Mouse (Mus musculus) left cerebral cortex, postnatal 36 days (tissue): ENCODE data around the gene 6430548M08Rik. TPM values are rescaled to one million over a fixed set of nuclear protein-coding genes. Genes with fewer than 3 reads are reported as not detected.

Experiments
- DNase-seq, 2 experiments: peaks; one replicate each; pipeline ENCODE4 v3.0.0; 2021 to 2022; ENCODE audit warnings: low spot score in 2 of 2, mixed read lengths in 1 of 2
- intact Hi-C: fragments of 180-260 bp; cut with DNase I; formaldehyde crosslinking; loops from one replicate; pipeline ENCODE4 v1.15.1; 2025
- total RNA-seq, 2 experiments: library from RNA; stranded (reverse); gene quantifications; 2 replicates each; pipeline ENCODE4 v1.2.3; 2021

The 6430548M08Rik gene
- total RNA-seq, 2 experiments from 2014 or later = 246 to 248 TPM

GRCm38 (mm10) chr8:120101068-120101972 is 12.6 kb upstream of the 6430548M08Rik start, which contains the start of gene Zdhhc7:
TSS of gene Zdhhc7 (minus strand) at chr8:120101482.
- peak; percentile 89 for DNase-seq
- intact Hi-C loops = no loop called here

- intact Hi-C loops = no loop called here
- DNase-seq = no peak
These were observed 10.0 kb upstream of the 6430548M08Rik start for GRCm38 (mm10) chr8:120103916-120104315.

- DNase-seq = no peak
- intact Hi-C loops = no loop called here
These were observed 9.2 kb upstream of the 6430548M08Rik start for GRCm38 (mm10) chr8:120104721-120105272.

- DNase-seq = no peak
- intact Hi-C loops = no loop called here
These were observed 4.8 kb upstream of the 6430548M08Rik start for GRCm38 (mm10) chr8:120109149-120109548.

GRCm38 (mm10) chr8:120110966-120111365 is 3.0 kb upstream of the 6430548M08Rik start:
- intact Hi-C loops = no loop called here
- no peak for DNase-seq

- intact Hi-C loops = no loop called here
- no peak for DNase-seq
These were observed 2.6 kb upstream of the 6430548M08Rik start for GRCm38 (mm10) chr8:120111382-120111781.

GRCm38 (mm10) chr8:120112535-120112934 is 1.4 kb upstream of the 6430548M08Rik start:
- no peak for DNase-seq
- intact Hi-C loops = no loop called here

GRCm38 (mm10) chr8:120113306-120113705 is 646 bp upstream of the 6430548M08Rik start:
- DNase-seq = no peak
- intact Hi-C loops = no loop called here

GRCm38 (mm10) chr8:120114315-120114841 is 426 bp downstream of the 6430548M08Rik start:
- intact Hi-C loops = no loop called here

GRCm38 (mm10) chr8:120116600-120116999 is 2.6 kb downstream of the 6430548M08Rik start:
- no peak for DNase-seq
- intact Hi-C loops = no loop called here

More at GRCm38 (mm10) chr8:120114315-120114841, 426 bp downstream of the 6430548M08Rik start:
- no peak for DNase-seq

- no peak for DNase-seq
- intact Hi-C loops = no loop called here
These were observed 4.2 kb downstream of the 6430548M08Rik start for GRCm38 (mm10) chr8:120118162-120118561.

GRCm38 (mm10) chr8:120118847-120119246 is 4.9 kb downstream of the 6430548M08Rik start:
- no peak for DNase-seq
- intact Hi-C loops = no loop called here

- intact Hi-C loops = no loop called here
- DNase-seq = no peak
These were observed 5.5 kb downstream of the 6430548M08Rik start for GRCm38 (mm10) chr8:120119429-120119828.

GRCm38 (mm10) chr8:120119931-120120330 is 6.0 kb downstream of the 6430548M08Rik start:
- DNase-seq = no peak
- intact Hi-C loops = loop anchor here (2.0 kb wide), 1 partner anchor 25 kb away; no protein-coding TSS in a partner anchor

- DNase-seq = no peak
- intact Hi-C loops = loop anchor here (2.0 kb wide), 1 partner anchor 24 kb away; no protein-coding TSS in a partner anchor
These were observed 7.0 kb downstream of the 6430548M08Rik start for GRCm38 (mm10) chr8:120120951-120121350.

- DNase-seq = no peak
- intact Hi-C loops = no loop called here
These were observed 10.3 kb downstream of the 6430548M08Rik start for GRCm38 (mm10) chr8:120124261-120124660.

- DNase-seq = no peak
- intact Hi-C loops = no loop called here
These were observed 11.0 kb downstream of the 6430548M08Rik start for GRCm38 (mm10) chr8:120124836-120125389.

- intact Hi-C loops = no loop called here
- no peak for DNase-seq
These were observed 12.6 kb downstream of the 6430548M08Rik start for GRCm38 (mm10) chr8:120126357-120127161.

GRCm38 (mm10) chr8:120129547-120129946 is 15.6 kb downstream of the 6430548M08Rik start:
- no peak for DNase-seq
- intact Hi-C loops = no loop called here
